Mouse (Mus musculus) bone marrow, adult 2 months (tissue): Measurements from ENCODE around the gene Sept9.

Experiments used
- CTCF ChIP-seq: fragments of 200-500 bp; IDR thresholded peaks from 2 replicates; pipeline ENCODE4 v1.5.1; 2011; ENCODE audit warnings: low read length, control low read depth; ENCODE audit not compliant: control insufficient read depth, insufficient read depth
- POLR2A ChIP-seq: fragments of 200-500 bp; IDR thresholded peaks from 2 replicates; pipeline ENCODE4 v1.6.1; 2011; ENCODE audit warnings: low read depth, mild to moderate bottlenecking, control low read depth, low read length, borderline replicate concordance; ENCODE audit not compliant: control insufficient read depth

GRCm38 (mm10) chr11:117263096-117263808, 63.8 kb downstream of the Sept9 start:
- TF ChIP-seq POLR2A (no peak), CTCF (no peak)
